Mouse (Mus musculus): ENCODE data around the gene Rhog. TPM values are rescaled to one million over a fixed set of nuclear protein-coding genes. Genes with fewer than 3 reads are reported as not detected.

Gene Rhog
- total RNA-seq (2023), result 170 TPM

DNA sequence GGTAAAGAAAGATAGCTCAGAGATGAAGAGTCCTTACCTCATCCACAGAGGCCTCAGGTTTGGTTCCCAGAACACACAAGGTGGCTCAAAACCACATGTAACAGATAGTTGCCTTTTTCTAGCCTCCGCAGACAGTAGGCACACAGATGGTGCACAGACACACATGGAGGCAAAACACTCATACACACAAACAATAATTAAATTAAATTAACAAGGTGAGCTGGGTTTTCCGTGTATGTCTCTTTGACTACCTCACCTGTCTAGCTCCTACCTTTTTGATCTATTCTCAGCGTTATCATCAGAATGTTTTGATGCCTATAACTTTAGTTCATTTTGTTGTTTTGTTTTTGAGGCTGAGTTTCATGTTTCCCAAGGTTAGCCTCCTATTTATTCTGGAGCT lies at the start of gene Rhog:
Gene Rhog (minus strand): TSS at position 101 of the 400 bp plus-strand sequence.

GRCm38 (mm10) chr7:102267601-102268394 lies 11.9 kb upstream of the Rhog start, which contains the start of gene Stim1:
Gene Stim1, plus strand, starts transcription at chr7:102267806.

GRCm38 (mm10) chr7:102209756-102210721 lies 45.8 kb downstream of the Rhog start, which contains the start of the genes Nup98 and Pgap2:
Gene Nup98, minus strand, starts transcription at chr7:102210176.
Gene Pgap2, plus strand, starts transcription at chr7:102210208.

Other genes starting within 250 kb of the Rhog start
- 13.0 TPM for gene Il18bp, start 237.4 kb downstream of the Rhog start, total RNA-seq (2023)
- gene Rnf121, start 190.6 kb downstream of the Rhog start, total RNA-seq (2023), result 34.6 TPM
- gene Xndc1, start 190.5 kb downstream of the Rhog start, total RNA-seq (2023), result 40.5 TPM
- 6.6 TPM for gene Xntrpc, start 190.3 kb downstream of the Rhog start, total RNA-seq (2023)
- 2.1 TPM for gene Trpc2, start 172.9 kb downstream of the Rhog start, total RNA-seq (2023)
- gene Art1, start 154.3 kb downstream of the Rhog start, total RNA-seq (2023), result not detected
- 2.2 TPM for gene Art5, start 146.6 kb downstream of the Rhog start, total RNA-seq (2023)
- not detected for gene Chrna10, start 139.2 kb downstream of the Rhog start, total RNA-seq (2023)
- 111 TPM for gene Nup98, start 45.9 kb downstream of the Rhog start, total RNA-seq (2023)
- gene Pgap2, start 45.8 kb downstream of the Rhog start, total RNA-seq (2023), result 42.9 TPM
- gene Stim1, start 11.8 kb upstream of the Rhog start, total RNA-seq (2023), result 163 TPM
- gene Rrm1, start 185.6 kb upstream of the Rhog start, total RNA-seq (2023), result 41.4 TPM
- not detected for gene Olfr543, start 225.6 kb upstream of the Rhog start, total RNA-seq (2023)
- gene Olfr544, start 232.3 kb upstream of the Rhog start, total RNA-seq (2023), result not detected
- not detected for gene Olfr545, start 243.5 kb upstream of the Rhog start, total RNA-seq (2023)